Mouse (Mus musculus) activated CD4-positive, CD25-positive, alpha-beta regulatory T cell (primary cell): ENCODE results near the gene Nbas. TPM values are rescaled to one million over a fixed set of nuclear protein-coding genes. Genes with fewer than 3 reads are reported as not detected.

Source experiments
- polyA plus RNA-seq, 2 experiments: library from polyadenylated mRNA; unstranded; fragments of 100-300 nt; shearing (Covaris generic); gene quantifications; one replicate each; pipeline ENCODE4 v1.2.1; 2017

The Nbas gene
- 10 to 100 TPM in 1 of 2 experiments, 1 to 10 TPM in 1; 6.3 to 11.2 TPM for polyA plus RNA-seq

DNA sequence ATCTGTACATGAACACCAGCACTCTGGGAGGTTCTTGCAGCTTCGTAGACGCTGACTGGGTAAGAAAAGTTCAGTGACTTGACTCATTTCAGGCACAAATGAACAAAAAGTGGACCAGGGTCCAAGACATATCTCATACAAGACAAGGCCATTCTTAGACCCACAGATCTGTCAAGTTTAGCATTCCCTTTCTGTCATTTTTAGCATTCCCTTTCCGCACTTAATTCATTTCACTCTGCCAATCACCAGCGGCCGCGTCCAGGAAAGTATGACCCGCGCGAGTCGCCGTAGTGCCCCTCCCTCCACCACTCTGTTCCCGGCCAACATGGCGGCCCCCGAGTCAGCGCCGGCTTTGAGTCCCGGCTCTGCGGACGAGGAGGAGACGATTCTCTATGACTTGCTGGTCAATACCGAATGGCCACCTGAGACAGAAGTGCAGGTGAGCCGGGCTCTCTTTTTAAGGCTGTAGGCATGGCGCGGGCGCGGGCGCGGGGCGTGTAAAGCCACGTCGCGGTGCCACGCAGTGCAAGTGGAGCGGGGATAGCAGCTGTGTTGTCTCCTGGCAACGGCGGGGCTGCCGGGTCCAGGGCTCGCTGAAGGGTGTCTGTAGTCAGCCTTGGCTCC is at the start of gene Nbas:
Gene Nbas (plus strand): TSS at position 308 of the 624 bp plus-strand sequence.

GRCm38 (mm10) chr12:13248691-13249572 is 20.0 kb upstream of the Nbas start, which contains the start of gene Ddx1:
Gene Ddx1, minus strand, starts transcription at chr12:13249213.

Other genes starting within 250 kb of the Nbas start
- gene Ddx1, start 19.9 kb upstream of the Nbas start, polyA plus RNA-seq: 10 to 100 TPM; 71.4 to 76.3 TPM